Mouse (Mus musculus) adrenal gland, adult 8-10 months (tissue): Measurements from ENCODE around the gene Ube2c. TPM values are rescaled to one million over a fixed set of nuclear protein-coding genes. Genes with fewer than 3 reads are reported as not detected.

Experiments used
- DNase-seq: peaks from one replicate; pipeline ENCODE4 v3.0.0; 2022
- total RNA-seq, 4 experiments: library from RNA; stranded (reverse); gene quantifications; 2 replicates each; pipeline ENCODE4 v1.2.4; 2022

Gene Ube2c
- 1 to 10 TPM; 1.1 to 5.1 (median 2.0) TPM for total RNA-seq

GRCm38 (mm10) chr2:164769258-164770037 lies at the start of gene Ube2c:
Ube2c (plus strand) TSS chr2:164769898.
- peak; percentile 98 for DNase-seq

- DNase-seq, result no peak
Observed at GRCm38 (mm10) chr2:164723276-164723675, 46.4 kb upstream of the Ube2c start.

GRCm38 (mm10) chr2:164725895-164726619 lies 43.6 kb upstream of the Ube2c start:
- no peak for DNase-seq

- no peak for DNase-seq
Observed at GRCm38 (mm10) chr2:164731719-164732118, 38.0 kb upstream of the Ube2c start.

- DNase-seq, result no peak
Observed at GRCm38 (mm10) chr2:164733259-164733658, 36.4 kb upstream of the Ube2c start.

GRCm38 (mm10) chr2:164734839-164735238 lies 34.9 kb upstream of the Ube2c start:
- DNase-seq, result no peak

- DNase-seq, result no peak
Observed at GRCm38 (mm10) chr2:164735446-164735845, 34.3 kb upstream of the Ube2c start.

GRCm38 (mm10) chr2:164737377-164738090 lies 32.2 kb upstream of the Ube2c start:
- DNase-seq, result no peak

GRCm38 (mm10) chr2:164739876-164740275 lies 29.8 kb upstream of the Ube2c start:
- DNase-seq, result no peak

- no peak for DNase-seq
Observed at GRCm38 (mm10) chr2:164744987-164745386, 24.7 kb upstream of the Ube2c start.

- DNase-seq, result peak; percentile 88
Observed at GRCm38 (mm10) chr2:164745843-164746479, 23.7 kb upstream of the Ube2c start, which contains the start of the genes Wfdc3 and Dnttip1. Wfdc3 (minus strand) TSS chr2:164745931. Dnttip1 (plus strand) TSS chr2:164745983.

- DNase-seq, result no peak
Observed at GRCm38 (mm10) chr2:164746693-164747092, 23.0 kb upstream of the Ube2c start.

GRCm38 (mm10) chr2:164748191-164748590 lies 21.5 kb upstream of the Ube2c start:
- DNase-seq, result no peak

GRCm38 (mm10) chr2:164748991-164749390 lies 20.7 kb upstream of the Ube2c start:
- no peak for DNase-seq

GRCm38 (mm10) chr2:164752454-164752853 lies 17.2 kb upstream of the Ube2c start:
- DNase-seq, result no peak

- DNase-seq, result no peak
Observed at GRCm38 (mm10) chr2:164754105-164754504, 15.6 kb upstream of the Ube2c start.

GRCm38 (mm10) chr2:164754800-164755199 lies 14.9 kb upstream of the Ube2c start:
- DNase-seq, result no peak

- DNase-seq, result no peak
Observed at GRCm38 (mm10) chr2:164757841-164758240, 11.9 kb upstream of the Ube2c start.

- DNase-seq, result no peak
Observed at GRCm38 (mm10) chr2:164758692-164759091, 11.0 kb upstream of the Ube2c start.

GRCm38 (mm10) chr2:164760059-164760833 lies 9.5 kb upstream of the Ube2c start:
- DNase-seq, result no peak

- DNase-seq, result no peak
Observed at GRCm38 (mm10) chr2:164761502-164761901, 8.2 kb upstream of the Ube2c start.

GRCm38 (mm10) chr2:164761971-164762370 lies 7.7 kb upstream of the Ube2c start:
- no peak for DNase-seq
